Mouse (Mus musculus) forebrain, embryonic 11.5 days (tissue): ENCODE measurements around the gene Parp14. TPM values are rescaled to one million over a fixed set of nuclear protein-coding genes. Genes with fewer than 3 reads are reported as not detected.

ENCODE experiments used
- ATAC-seq: fragments of 200-750 bp; cut with Nextera tagmentation; replicated peaks from 2 replicates; pipeline ENCODE4 v1.8.0; 2017; ENCODE audit warnings: moderate TSS enrichment; ENCODE audit not compliant: low FRiP score
- DNase-seq: peaks from one replicate; pipeline ENCODE4 v3.0.0-alpha.2; 2017; ENCODE audit warnings: low spot score
- H3K27ac ChIP-seq: fragments of 300-500 bp; sonication (generic); 2 replicates; pipeline ENCODE4 v1.5.1; 2014; ENCODE audit warnings: low read depth, low read length
- H3K27me3 ChIP-seq: fragments of 300-500 bp; sonication (generic); 2 replicates; pipeline ENCODE4 v1.6.1; 2014; ENCODE audit warnings: mild to moderate bottlenecking, low read length, mixed read lengths; ENCODE audit not compliant: control insufficient read depth, insufficient read depth
- H3K36me3 ChIP-seq: fragments of 300-500 bp; sonication (generic); 2 replicates; pipeline ENCODE4 v1.6.1; 2014; ENCODE audit warnings: mild to moderate bottlenecking, low read length, moderate library complexity, mixed read lengths; ENCODE audit not compliant: control insufficient read depth, insufficient read depth
- H3K4me1 ChIP-seq: fragments of 300-500 bp; sonication (generic); replicated peaks from 2 replicates; pipeline ENCODE4 v1.6.1; 2014; ENCODE audit warnings: low read length, mixed read lengths; ENCODE audit not compliant: control insufficient read depth, insufficient read depth
- H3K4me2 ChIP-seq: fragments of 300-500 bp; sonication (generic); 2 replicates; pipeline ENCODE4 v1.6.1; 2014; ENCODE audit warnings: low read depth, mild to moderate bottlenecking, low read length, moderate library complexity, mixed read lengths; ENCODE audit not compliant: severe bottlenecking
- H3K4me3 ChIP-seq: fragments of 300-500 bp; sonication (generic); 2 replicates; pipeline ENCODE4 v1.5.1; 2014; ENCODE audit warnings: low read depth, low read length
- H3K9ac ChIP-seq: fragments of 300-500 bp; sonication (generic); 2 replicates; pipeline ENCODE4 v1.6.1; 2014; ENCODE audit warnings: low read length
- H3K9me3 ChIP-seq: fragments of 300-500 bp; sonication (generic); 2 replicates; pipeline ENCODE4 v1.6.1; 2016; ENCODE audit warnings: low read length, mixed read lengths; ENCODE audit not compliant: control insufficient read depth
- WGBS: fragments of 180-500 bp; shearing (Covaris S2); extraction: QIAGEN DNeasy Blood & Tissue Kit; methylation state at CpG from one replicate; pipeline ENCODE4 v1.1.7; 2014; 5-methylcytosine and 5-hydroxymethylcytosine counted together
- polyA plus RNA-seq: library from polyadenylated mRNA; unstranded; fragments of >200 nt; fragmentation: Nextera tagmentation; extraction: Ambion mirVana; gene quantifications from 2 replicates; pipeline ENCODE4 v1.2.1, GENCODE M21; 2014

Gene Parp14
- polyA plus RNA-seq, 1 experiment from 2014 or later = 0.45 TPM

DNA sequence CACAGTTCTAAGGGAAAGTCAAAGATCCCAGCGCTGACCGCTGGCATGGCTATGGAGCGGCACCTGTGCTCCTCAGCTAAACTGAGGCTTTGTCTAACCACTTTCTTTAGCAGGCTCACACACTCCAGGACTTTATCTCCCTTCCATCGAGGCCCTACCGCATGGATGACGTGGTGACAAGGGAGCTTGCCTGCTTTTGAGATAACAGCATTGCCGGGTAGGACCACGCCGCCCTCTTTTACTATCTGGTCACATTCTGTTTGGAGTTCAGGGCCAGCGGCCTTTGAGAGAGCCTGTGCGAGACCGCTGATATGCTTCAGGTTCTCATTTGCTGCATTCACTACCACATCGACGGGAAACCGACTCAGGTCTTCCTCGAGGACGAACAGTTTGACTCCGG, 14.6 kb downstream of the Parp14 start:
- no peak overlapping the region for H3K4me3 ChIP-seq
- 93% methylated on average over 18 of the region's 18 CpGs for WGBS

DNA sequence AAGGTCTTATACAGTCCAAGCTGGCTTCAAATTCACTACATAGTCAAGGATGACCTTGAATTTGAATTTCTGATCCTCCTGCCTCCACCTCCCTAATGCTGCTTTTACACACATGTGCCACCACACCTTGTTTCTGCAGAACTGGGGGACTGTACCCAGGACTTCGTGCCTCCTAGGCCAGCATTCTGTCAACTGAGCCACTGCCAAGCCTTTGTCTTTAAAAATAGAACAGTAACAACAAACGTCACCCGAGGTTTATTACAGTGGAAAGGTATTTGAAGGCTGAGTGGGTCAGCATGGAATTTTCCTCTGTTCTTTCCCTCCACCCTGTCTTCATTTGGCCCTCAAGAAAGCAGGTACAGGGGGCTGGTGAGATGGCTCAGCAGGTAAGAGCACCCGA, 15.5 kb downstream of the Parp14 start:
- 87% methylated on average over 4 of the region's 4 CpGs for WGBS
- Histone ChIP-seq H3K4me1 (no peaks in the 10 kb centered on the region), H3K27ac (no peak overlapping the region)

More for the DNA sequence above, 14.6 kb downstream of the Parp14 start:
- ATAC-seq (no peak), DNase-seq (no peak)
- H3K9me3 ChIP-seq = no peaks in the 10 kb centered on the region
- no peak overlapping the region for H3K4me2 ChIP-seq
- no peaks in the 10 kb centered on the region for H3K36me3 ChIP-seq
- H3K27me3 ChIP-seq = no peaks in the 10 kb centered on the region
- H3K27ac ChIP-seq = no peak overlapping the region
- H3K4me1 ChIP-seq = no peaks in the 10 kb centered on the region
- no peak overlapping the region for H3K9ac ChIP-seq

DNA sequence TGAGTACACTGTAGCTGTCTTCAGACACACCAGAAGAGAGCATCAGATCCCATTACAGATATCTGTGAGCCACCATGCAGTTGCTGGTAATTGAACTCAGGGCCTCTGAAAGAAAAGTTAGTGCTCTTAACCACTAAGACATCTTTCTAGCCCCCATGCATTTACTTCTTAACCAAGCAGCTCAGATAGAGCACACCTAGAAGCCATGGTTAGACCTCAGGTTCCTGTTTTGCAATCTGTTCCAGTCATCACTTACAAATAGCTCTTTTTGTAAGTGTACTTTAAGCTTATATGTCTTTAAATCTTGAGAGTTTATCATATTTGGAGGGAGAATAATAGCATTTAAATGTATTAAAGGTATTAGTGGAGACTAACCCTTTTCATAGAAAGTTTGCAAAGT, 24.2 kb downstream of the Parp14 start:
- Histone ChIP-seq H3K36me3 (no peaks in the 10 kb centered on the region), H3K27me3 (no peaks in the 10 kb centered on the region), H3K27ac (no peak overlapping the region), H3K9me3 (no peaks in the 10 kb centered on the region), H3K9ac (no peak overlapping the region), H3K4me3 (no peak overlapping the region), H3K4me1 (no peaks in the 10 kb centered on the region), H3K4me2 (no peak overlapping the region)
- no peak for ATAC-seq
- no peak for DNase-seq

More for the DNA sequence above, 15.5 kb downstream of the Parp14 start:
- ATAC-seq = no peak
- H3K4me3 ChIP-seq = no peak overlapping the region
- H3K36me3 ChIP-seq = no peaks in the 10 kb centered on the region
- no peak for DNase-seq
- no peak overlapping the region for H3K4me2 ChIP-seq
- no peaks in the 10 kb centered on the region for H3K9me3 ChIP-seq
- H3K27me3 ChIP-seq = no peaks in the 10 kb centered on the region
- H3K9ac ChIP-seq = no peak overlapping the region

DNA sequence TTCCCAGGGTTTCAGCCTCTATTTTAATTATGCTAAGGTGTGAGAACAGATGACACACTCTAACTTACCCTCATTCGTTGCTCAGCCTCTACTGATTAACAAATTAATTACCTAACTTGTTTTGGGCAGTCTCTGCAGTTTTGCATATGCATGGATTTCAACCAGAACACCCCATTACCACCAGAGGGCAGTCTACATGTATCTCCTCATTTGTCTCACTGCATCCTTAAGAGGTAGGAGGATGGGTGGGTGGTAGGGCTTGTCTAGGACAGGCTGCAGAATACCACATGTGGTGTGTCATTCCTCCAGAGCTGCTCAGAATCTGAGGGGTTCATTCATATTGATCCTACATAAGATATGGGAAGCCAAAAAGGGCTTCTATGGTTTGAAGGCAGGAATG, 31.7 kb downstream of the Parp14 start:
- Histone ChIP-seq H3K27ac (no peak overlapping the region), H3K9me3 (no peaks in the 10 kb centered on the region), H3K4me1 (no peaks in the 10 kb centered on the region), H3K4me2 (no peak overlapping the region), H3K4me3 (no peak overlapping the region), H3K9ac (no peak overlapping the region), H3K36me3 (no peaks in the 10 kb centered on the region), H3K27me3 (no peaks in the 10 kb centered on the region)
- no peak for ATAC-seq
- 24% methylated on average over 1 of the region's 1 CpGs for WGBS
- no peak for DNase-seq

DNA sequence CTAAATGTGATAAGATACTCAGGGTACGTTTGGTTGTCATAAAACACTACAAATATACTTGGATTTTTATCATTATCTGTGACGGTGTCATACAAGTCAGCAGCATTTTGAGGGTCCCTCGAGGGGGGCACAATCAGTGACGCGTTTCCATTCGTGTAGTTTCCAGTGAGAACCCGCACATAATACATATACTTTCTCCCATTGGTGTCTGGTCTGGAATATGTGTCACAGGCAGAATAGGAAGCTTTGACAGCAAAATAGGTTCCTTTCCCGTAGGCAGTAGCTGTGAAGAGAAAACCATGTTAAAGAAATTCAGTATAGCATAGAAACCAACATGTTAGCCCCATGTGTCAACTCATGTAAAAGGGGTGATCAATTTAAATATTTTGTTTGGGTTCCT, 36.7 kb downstream of the Parp14 start:
- no peak overlapping the region for H3K4me3 ChIP-seq
- H3K4me1 ChIP-seq = no peaks in the 10 kb centered on the region
- no peak overlapping the region for H3K9ac ChIP-seq
- no peaks in the 10 kb centered on the region for H3K36me3 ChIP-seq
- no peak overlapping the region for H3K27ac ChIP-seq
- ATAC-seq (no peak), DNase-seq (no peak)
- H3K27me3 ChIP-seq = no peaks in the 10 kb centered on the region
- no peak overlapping the region for H3K4me2 ChIP-seq
- WGBS = 94% methylated on average over 8 of the region's 8 CpGs
- no peaks in the 10 kb centered on the region for H3K9me3 ChIP-seq

DNA sequence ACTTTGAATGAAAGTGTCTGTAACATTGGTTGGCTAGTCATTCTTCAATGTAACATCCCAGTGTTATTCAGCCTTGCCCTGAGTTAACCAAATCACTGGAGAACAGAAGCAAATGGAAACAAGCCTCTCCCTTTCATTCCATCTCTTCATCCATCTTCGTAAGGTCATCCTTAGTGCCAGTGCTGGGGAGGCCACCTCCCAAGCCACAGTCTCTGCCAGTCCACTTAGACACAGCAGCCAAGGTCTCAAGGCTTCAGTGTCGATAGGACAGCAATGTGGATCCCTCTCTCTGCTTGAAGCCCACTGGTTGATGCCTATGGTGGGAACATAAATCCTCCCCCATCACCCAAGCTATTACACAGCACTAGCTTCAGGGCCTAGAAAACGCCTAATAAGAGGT, 38.4 kb downstream of the Parp14 start:
- Histone ChIP-seq H3K36me3 (no peaks in the 10 kb centered on the region), H3K27ac (no peak overlapping the region), H3K27me3 (no peaks in the 10 kb centered on the region), H3K4me3 (no peak overlapping the region), H3K4me1 (no peaks in the 10 kb centered on the region), H3K9me3 (no peaks in the 10 kb centered on the region), H3K9ac (no peak overlapping the region), H3K4me2 (no peak overlapping the region)
- ATAC-seq (no peak), DNase-seq (no peak)
- WGBS = 87% methylated on average over 3 of the region's 3 CpGs

DNA sequence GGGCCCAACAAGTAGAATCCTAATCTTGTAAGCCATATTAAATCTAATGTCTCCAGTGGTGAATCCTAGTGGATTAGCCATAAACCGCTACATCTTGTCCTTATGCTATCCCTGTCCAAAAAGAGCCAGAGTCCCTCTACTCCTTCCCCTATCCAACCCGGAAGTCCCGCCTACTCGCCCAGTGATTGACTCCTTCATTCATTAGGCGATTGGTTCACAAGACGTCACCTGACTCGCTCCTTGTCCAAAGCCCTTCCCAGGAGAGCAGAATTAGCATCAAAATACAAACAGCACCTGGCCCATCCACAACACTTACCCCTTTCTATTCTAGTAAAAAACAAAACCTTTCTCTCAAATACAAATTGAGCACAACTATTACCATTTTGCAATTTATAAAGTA, 41.3 kb downstream of the Parp14 start:
- no peaks in the 10 kb centered on the region for H3K9me3 ChIP-seq
- DNase-seq = no peak
- 24% methylated on average over 7 of the region's 7 CpGs for WGBS
- no peaks in the 10 kb centered on the region for H3K27me3 ChIP-seq
- no peak overlapping the region for H3K9ac ChIP-seq
- no peak for ATAC-seq
- H3K27ac ChIP-seq = no peak overlapping the region
- no peaks in the 10 kb centered on the region for H3K4me1 ChIP-seq
- no peak overlapping the region for H3K4me3 ChIP-seq
- no peak overlapping the region for H3K4me2 ChIP-seq
- H3K36me3 ChIP-seq = no peaks in the 10 kb centered on the region

DNA sequence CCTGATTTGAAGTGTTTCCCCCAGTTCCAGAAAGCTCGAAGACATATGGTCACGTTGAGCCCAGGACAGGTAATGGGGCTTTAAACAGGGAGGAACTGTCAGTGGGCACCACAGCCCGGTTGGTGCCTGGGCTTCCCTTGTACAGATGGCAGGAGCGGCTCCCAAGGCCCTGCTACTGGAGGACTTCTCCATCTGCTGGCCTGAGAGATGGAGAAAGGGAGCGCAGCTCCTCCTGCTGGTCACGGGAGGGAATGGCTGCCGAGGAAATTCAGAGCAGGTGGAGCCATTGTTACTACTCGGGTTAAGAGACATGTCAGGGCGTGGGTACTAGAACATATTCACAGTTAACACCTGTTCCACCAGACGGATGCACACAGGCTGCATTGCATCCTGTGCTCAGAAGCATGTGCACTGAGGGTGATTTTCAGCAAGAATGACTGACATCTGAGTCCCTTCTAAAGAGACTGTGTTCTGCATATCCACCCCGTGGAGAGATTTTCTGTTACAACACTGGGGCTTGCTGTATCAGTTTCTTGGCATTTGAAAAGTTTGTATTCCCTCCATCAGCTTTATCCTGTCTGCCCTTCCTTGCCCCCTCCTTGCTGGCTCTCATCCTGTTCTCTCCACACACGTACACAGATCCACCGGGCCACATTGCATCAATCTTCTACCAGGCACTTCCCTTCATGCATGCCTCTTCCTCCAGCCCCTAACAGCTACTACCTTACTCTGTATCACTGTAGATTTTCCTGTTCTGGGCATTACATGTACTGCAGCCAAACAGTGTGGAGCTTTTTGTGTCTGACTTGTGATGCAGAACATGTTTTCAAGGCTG, 53.9 kb downstream of the Parp14 start:
- DNase-seq = peak; percentile 90
- peak; percentile 80 for ATAC-seq
- Histone ChIP-seq H3K4me1 (no peaks in the 10 kb centered on the region), H3K4me2 (no peak overlapping the region), H3K27ac (no peak overlapping the region), H3K27me3 (no peaks in the 10 kb centered on the region), H3K9me3 (no peaks in the 10 kb centered on the region), H3K9ac (no peak overlapping the region), H3K36me3 (no peaks in the 10 kb centered on the region; the same call in 1 of the 2 replicates), H3K4me3 (no peak overlapping the region)
- 41% methylated on average over 13 of the region's 13 CpGs for WGBS

DNA sequence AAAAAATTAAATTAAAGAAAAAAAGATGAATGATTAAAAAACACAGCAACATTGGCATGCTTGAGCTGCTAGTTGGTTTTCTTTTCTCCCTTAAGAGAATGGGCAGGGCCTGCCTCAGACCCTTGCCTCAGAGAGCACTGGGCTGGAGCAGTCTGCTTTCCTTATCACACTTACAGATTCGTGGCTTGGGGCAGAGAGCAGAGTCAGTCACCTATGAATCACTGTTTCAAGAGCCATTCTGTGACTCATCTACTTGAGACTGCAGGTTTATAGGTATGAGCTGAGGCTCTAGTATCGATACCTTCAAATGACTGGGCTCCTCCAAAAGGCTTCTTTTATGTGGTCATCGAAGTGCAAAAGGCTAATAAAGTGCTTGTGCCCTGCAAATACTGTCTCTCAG, 58.2 kb downstream of the Parp14 start:
- WGBS = 88% methylated on average over 3 of the region's 3 CpGs
- no peak overlapping the region for H3K4me2 ChIP-seq
- no peak for DNase-seq
- no peak for ATAC-seq
- H3K4me3 ChIP-seq = no peak overlapping the region
- no peaks in the 10 kb centered on the region for H3K9me3 ChIP-seq
- H3K27ac ChIP-seq = no peak overlapping the region
- no peaks in the 10 kb centered on the region for H3K27me3 ChIP-seq
- H3K4me1 ChIP-seq = no peaks in the 10 kb centered on the region
- H3K36me3 ChIP-seq = no peaks in the 10 kb centered on the region; the same call in 1 of the 2 replicates
- no peak overlapping the region for H3K9ac ChIP-seq
